Mouse (Mus musculus) heart, embryonic 11.5 days (tissue): ENCODE results near the gene Fam168b. TPM values are rescaled to one million over a fixed set of nuclear protein-coding genes. Genes with fewer than 3 reads are reported as not detected.

ENCODE experiments used
- ATAC-seq: fragments of 200-750 bp; cut with Nextera tagmentation; replicated peaks from 2 replicates; pipeline ENCODE4 v1.8.0; 2017; ENCODE audit warnings: moderate library complexity; ENCODE audit not compliant: insufficient number of reproducible peaks, low FRiP score, low TSS enrichment
- H3K27ac ChIP-seq: fragments of 300-500 bp; sonication (generic); 2 replicates; pipeline ENCODE4 v1.5.1; 2014; ENCODE audit warnings: mild to moderate bottlenecking, low read depth, low read length
- H3K27me3 ChIP-seq: fragments of 300-500 bp; sonication (generic); 2 replicates; pipeline ENCODE4 v1.6.1; 2014; ENCODE audit warnings: mild to moderate bottlenecking, low read length, mixed read lengths; ENCODE audit not compliant: control insufficient read depth, insufficient read depth
- H3K36me3 ChIP-seq: fragments of 300-500 bp; sonication (generic); 2 replicates; pipeline ENCODE4 v1.6.1; 2014; ENCODE audit warnings: mild to moderate bottlenecking, low read length, moderate library complexity, mixed read lengths; ENCODE audit not compliant: control insufficient read depth, insufficient read depth
- H3K4me1 ChIP-seq: fragments of 300-500 bp; sonication (generic); 2 replicates; pipeline ENCODE4 v1.6.1; 2014; ENCODE audit warnings: low read length; ENCODE audit not compliant: control insufficient read depth, insufficient read depth
- H3K4me2 ChIP-seq: fragments of 300-500 bp; sonication (generic); 2 replicates; pipeline ENCODE4 v1.6.1; 2014; ENCODE audit warnings: mild to moderate bottlenecking, moderate library complexity
- H3K4me3 ChIP-seq: fragments of 300-500 bp; sonication (generic); 2 replicates; pipeline ENCODE4 v1.5.1; 2014; ENCODE audit warnings: low read depth, low read length
- H3K9ac ChIP-seq: fragments of 300-500 bp; sonication (generic); 2 replicates; pipeline ENCODE4 v1.6.1; 2014; ENCODE audit warnings: mild to moderate bottlenecking, low read depth, low read length, moderate library complexity
- H3K9me3 ChIP-seq: fragments of 300-500 bp; sonication (generic); replicated peaks from 2 replicates; pipeline ENCODE4 v1.6.1; 2016; ENCODE audit warnings: low read length; ENCODE audit not compliant: control insufficient read depth
- WGBS: fragments of 180-500 bp; shearing (Covaris S2); extraction: QIAGEN DNeasy Blood & Tissue Kit; methylation state at CpG from one replicate; pipeline ENCODE4 v1.1.7; 2014; ENCODE audit not compliant: insufficient replicate concordance; 5-methylcytosine and 5-hydroxymethylcytosine counted together
- polyA plus RNA-seq: library from polyadenylated mRNA; unstranded; fragments of >200 nt; fragmentation: Nextera tagmentation; extraction: Ambion mirVana; gene quantifications from 2 replicates; pipeline ENCODE4 v1.2.1, GENCODE M21; 2014

Gene Fam168b
- polyA plus RNA-seq, 1 experiment from 2014 or later = 33.0 TPM

DNA sequence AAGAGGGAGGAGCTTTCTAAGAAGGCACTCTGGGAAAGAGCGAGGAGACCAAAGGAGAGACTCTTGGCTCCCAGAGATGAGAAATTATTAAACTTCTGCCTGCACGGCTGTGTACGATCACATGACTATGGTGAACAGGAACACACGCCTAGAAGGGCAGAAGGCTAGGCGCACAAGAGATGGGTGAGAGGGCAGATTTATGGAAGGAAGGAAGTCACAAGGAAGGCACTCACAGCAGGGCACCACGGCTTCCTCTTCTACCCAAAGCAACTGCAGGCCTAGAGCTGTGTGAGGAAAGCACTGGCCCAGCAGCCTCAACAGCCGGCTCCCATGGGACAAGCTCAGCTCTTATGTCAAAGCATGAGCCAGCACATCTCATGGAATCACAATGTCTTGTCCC, 15.0 kb downstream of the Fam168b start:
- no peak overlapping the region for H3K4me3 ChIP-seq
- no peak for ATAC-seq
- H3K4me1 ChIP-seq = peaks cover 16% of the 10 kb centered on the region
- no peaks in the 10 kb centered on the region for H3K9me3 ChIP-seq
- H3K4me2 ChIP-seq = no peak overlapping the region
- no peak overlapping the region for H3K27ac ChIP-seq
- peaks cover 23% of the 10 kb centered on the region for H3K36me3 ChIP-seq
- no peak overlapping the region for H3K9ac ChIP-seq
- 87% methylated on average over 7 of the region's 7 CpGs for WGBS
- H3K27me3 ChIP-seq = no peaks in the 10 kb centered on the region

DNA sequence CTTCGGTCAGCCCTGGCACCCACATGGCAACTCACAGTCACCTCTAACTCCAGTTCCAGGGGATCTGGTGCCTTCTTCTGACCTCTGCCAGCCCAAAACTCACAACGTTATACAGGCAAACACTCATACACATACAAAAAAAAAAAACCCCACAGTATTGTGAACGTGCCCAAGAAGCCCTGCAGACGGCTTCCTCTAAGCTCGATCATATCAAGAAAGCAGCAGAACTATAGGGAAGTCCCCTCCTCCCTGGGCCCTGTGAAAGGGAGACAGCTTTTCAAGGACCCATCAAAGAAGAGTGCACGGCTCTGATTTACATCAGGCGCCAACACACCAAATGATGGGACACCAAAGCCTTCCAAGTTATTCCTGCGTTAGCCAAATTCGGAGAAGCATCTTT, 17.0 kb downstream of the Fam168b start:
- Histone ChIP-seq H3K27ac (no peak overlapping the region), H3K27me3 (no peaks in the 10 kb centered on the region), H3K9ac (no peak overlapping the region), H3K36me3 (peaks cover 24% of the 10 kb centered on the region), H3K4me3 (no peak overlapping the region), H3K9me3 (no peaks in the 10 kb centered on the region), H3K4me2 (no peak overlapping the region), H3K4me1 (peaks cover 4% of the 10 kb centered on the region; the same call in 1 of the 2 replicates)
- ATAC-seq = no peak
- 82% methylated on average over 9 of the region's 9 CpGs for WGBS

DNA sequence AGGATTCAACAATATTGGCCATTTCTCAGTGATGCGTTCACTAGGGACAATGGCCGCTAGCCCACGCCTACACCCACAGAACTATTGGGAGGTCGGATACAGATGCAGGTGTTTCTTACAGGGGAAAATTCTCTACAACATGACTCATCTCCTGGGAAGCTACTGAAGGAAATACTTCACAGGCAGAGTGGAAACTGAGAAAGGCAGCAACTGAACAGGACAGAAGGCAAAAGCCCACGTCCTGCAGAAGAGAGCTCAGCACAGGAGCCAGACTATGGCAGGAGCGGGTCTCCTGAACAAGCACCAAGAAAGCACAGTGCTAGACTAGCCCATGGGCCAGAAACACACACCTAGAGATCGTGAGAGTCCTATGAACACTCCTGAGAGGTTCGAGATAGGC, 18.7 kb downstream of the Fam168b start:
- no peak overlapping the region for H3K4me2 ChIP-seq
- H3K9me3 ChIP-seq = no peaks in the 10 kb centered on the region
- peaks cover 5% of the 10 kb centered on the region; the same call in 1 of the 2 replicates for H3K4me1 ChIP-seq
- H3K9ac ChIP-seq = no peak overlapping the region
- H3K36me3 ChIP-seq = peaks cover 22% of the 10 kb centered on the region
- no peak overlapping the region for H3K27ac ChIP-seq
- 84% methylated on average over 8 of the region's 8 CpGs for WGBS
- no peak overlapping the region for H3K4me3 ChIP-seq
- H3K27me3 ChIP-seq = no peaks in the 10 kb centered on the region
- ATAC-seq = no peak

DNA sequence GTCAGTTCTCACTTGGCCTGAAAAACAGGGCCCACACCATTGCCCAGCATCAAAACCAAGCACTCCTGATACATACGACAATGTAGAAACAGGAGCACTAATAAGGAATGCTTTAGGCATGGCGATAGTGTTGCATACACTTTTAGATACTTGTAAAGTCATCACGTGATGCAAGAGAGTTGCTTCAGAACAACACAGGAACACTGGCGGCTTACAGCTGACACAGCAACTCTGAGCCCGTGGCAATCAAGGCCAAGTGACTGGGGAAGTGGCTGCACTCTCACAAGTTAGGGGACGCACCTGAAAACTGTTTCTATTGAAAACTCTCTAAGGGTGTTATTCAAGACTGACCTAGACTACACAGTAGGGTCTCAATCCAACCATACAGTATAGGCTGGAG, 19.5 kb downstream of the Fam168b start:
- no peak overlapping the region for H3K9ac ChIP-seq
- no peaks in the 10 kb centered on the region for H3K9me3 ChIP-seq
- no peak overlapping the region for H3K27ac ChIP-seq
- H3K4me2 ChIP-seq = no peak overlapping the region
- H3K36me3 ChIP-seq = peaks cover 22% of the 10 kb centered on the region
- WGBS = 90% methylated on average over 6 of the region's 6 CpGs
- H3K4me1 ChIP-seq = peaks cover 6% of the 10 kb centered on the region; the same call in 1 of the 2 replicates
- ATAC-seq = no peak
- H3K4me3 ChIP-seq = no peak overlapping the region
- H3K27me3 ChIP-seq = no peaks in the 10 kb centered on the region

DNA sequence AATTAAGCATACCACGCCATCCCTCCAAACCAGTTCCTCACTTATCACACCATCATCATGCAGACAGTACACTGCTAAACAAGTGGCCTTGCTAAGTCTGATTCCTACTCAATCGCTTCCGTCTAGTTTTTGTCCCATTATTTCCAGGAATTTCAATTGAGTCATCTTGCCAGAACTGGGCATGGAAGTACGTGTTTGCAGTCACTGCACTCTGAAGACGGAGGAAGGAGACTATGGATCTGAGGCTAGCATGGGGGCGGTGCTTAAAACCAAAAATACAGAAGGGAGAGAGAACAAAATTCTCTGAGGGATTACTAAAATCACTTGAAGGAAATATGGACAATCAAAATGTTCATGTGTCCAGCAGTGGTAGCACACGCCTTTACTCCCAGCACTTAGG, 20.1 kb downstream of the Fam168b start:
- whole genome bisulfite sequencing = 93% methylated on average over 7 of the region's 7 CpGs
- Histone ChIP-seq H3K9me3 (no peaks in the 10 kb centered on the region), H3K4me2 (no peak overlapping the region), H3K27me3 (no peaks in the 10 kb centered on the region), H3K4me3 (no peak overlapping the region), H3K36me3 (peaks cover 21% of the 10 kb centered on the region), H3K9ac (no peak overlapping the region), H3K27ac (no peak overlapping the region), H3K4me1 (peaks cover 6% of the 10 kb centered on the region; the same call in 1 of the 2 replicates)
- no peak for ATAC-seq

DNA sequence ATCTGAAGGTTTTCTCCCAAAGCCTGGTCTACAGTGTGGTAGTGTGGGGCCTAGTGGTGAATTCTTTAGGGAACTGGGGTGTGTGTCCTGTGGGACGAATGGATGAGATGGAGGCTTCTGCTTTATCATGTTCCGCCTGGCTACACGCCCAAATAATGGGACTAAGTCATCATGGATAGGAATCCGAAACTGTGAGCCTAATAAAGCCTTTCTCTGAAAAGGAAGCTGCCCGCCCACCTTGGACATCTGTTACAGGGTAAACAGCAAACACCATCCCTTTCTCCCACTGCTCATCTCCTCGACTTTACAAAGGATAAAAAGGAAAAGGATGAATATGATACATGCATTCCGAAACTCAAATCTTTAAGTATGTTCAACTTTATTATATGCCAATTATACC, 20.9 kb downstream of the Fam168b start:
- Histone ChIP-seq H3K4me3 (no peak overlapping the region), H3K9me3 (no peaks in the 10 kb centered on the region), H3K27me3 (no peaks in the 10 kb centered on the region), H3K36me3 (peaks cover 21% of the 10 kb centered on the region), H3K9ac (no peak overlapping the region), H3K4me1 (peaks cover 6% of the 10 kb centered on the region; the same call in 1 of the 2 replicates), H3K4me2 (no peak overlapping the region), H3K27ac (no peak overlapping the region)
- ATAC-seq = no peak
- WGBS = 91% methylated on average over 7 of the region's 7 CpGs

DNA sequence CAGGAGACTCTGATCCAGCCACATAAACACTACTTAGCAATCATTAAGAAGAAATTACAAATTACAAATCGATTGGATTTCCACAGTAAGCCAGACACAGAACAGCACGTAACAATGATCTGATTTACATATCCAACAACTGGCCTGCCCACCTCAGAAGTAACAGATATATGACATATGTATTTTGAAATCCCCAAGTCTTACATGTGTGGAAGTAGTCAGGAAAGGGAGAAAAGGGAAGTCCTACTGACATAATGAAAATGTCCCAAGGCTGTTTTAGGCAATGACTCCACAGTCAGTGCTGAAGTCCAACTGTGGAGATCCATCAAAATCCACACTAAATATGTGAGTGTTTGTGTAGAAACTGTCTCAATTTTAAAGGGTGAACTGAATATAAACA, 21.5 kb downstream of the Fam168b start:
- H3K27me3 ChIP-seq = no peaks in the 10 kb centered on the region
- no peak overlapping the region for H3K4me2 ChIP-seq
- H3K36me3 ChIP-seq = peaks cover 26% of the 10 kb centered on the region
- 97% methylated on average over 2 of the region's 2 CpGs for WGBS
- no peak for ATAC-seq
- no peaks in the 10 kb centered on the region for H3K9me3 ChIP-seq
- no peak overlapping the region for H3K27ac ChIP-seq
- H3K9ac ChIP-seq = no peak overlapping the region
- no peak overlapping the region for H3K4me3 ChIP-seq
- peaks cover 6% of the 10 kb centered on the region; the same call in 1 of the 2 replicates for H3K4me1 ChIP-seq

DNA sequence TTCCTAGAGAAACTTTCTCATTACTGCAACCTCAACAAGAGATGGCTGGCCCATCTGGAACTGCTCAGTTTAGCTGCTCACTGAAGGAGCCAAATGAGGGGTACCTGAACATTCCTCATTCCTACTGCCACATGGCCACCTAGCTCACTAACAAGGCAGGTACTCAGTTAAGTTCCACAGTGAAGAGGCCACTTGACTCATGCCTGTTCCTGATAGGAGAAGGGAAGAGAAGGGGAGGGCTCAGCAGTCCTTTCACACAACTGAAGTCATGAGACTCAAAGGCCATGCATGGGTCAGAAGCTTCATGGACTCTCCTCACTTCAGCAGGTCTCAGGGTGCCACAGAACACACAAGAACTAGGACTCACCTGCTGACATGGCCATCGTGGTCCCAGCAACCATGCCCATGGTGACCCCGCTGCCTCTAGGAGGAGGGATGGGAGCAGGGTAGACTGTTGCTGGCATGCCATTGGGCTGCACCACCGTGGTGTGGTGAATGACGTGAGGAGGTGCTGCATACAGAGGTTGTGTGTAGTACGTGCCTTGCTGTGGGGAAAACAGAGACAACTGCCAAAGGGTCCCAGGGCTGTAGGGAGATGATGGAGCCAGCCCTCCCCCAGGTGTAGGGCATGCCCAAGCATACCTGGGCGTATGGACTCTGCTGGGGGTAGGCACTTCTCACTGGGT, 23.5 kb downstream of the Fam168b start:
- ATAC-seq = no peak
- WGBS = 91% methylated on average over 6 of the region's 6 CpGs
- H3K36me3 ChIP-seq = peaks cover 35% of the 10 kb centered on the region

DNA sequence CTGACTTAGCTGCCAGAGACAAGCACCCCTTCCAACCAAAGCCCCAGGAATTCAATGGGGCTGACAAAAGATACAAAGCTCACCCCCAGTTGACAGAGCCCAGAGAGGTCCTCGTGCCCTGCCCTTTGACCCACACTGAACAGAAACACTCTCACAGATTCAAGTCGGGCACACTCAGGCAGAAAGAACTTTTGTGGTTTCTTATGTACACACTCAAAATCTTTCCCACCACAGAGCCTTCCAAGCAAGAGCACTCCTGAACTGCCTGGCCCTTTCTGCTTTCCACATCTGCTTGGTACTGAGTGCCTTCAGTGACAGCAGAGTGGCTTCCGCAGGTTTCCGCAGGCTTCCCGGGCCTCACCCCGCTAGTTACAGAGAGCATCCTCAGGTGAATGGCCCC, 27.0 kb downstream of the Fam168b start:
- H3K27me3 ChIP-seq = no peaks in the 10 kb centered on the region
- H3K4me3 ChIP-seq = no peak overlapping the region
- WGBS = 93% methylated on average over 6 of the region's 6 CpGs
- H3K4me2 ChIP-seq = no peak overlapping the region
- H3K4me1 ChIP-seq = peaks cover 6% of the 10 kb centered on the region; the same call in 1 of the 2 replicates
- no peak overlapping the region for H3K27ac ChIP-seq
- peaks cover 47% of the 10 kb centered on the region for H3K36me3 ChIP-seq
- no peaks in the 10 kb centered on the region for H3K9me3 ChIP-seq
- no peak for ATAC-seq
- H3K9ac ChIP-seq = no peak overlapping the region

More for the DNA sequence above, 23.5 kb downstream of the Fam168b start:
- H3K4me1 ChIP-seq = peaks cover 6% of the 10 kb centered on the region; the same call in 1 of the 2 replicates
- no peaks in the 10 kb centered on the region for H3K27me3 ChIP-seq
- H3K9ac ChIP-seq = no peak overlapping the region
- H3K9me3 ChIP-seq = no peaks in the 10 kb centered on the region
- H3K4me3 ChIP-seq = no peak overlapping the region
- no peak overlapping the region for H3K4me2 ChIP-seq
- H3K27ac ChIP-seq = no peak overlapping the region
